Mouse (Mus musculus): Measurements from ENCODE around the gene Gm37240. TPM values are rescaled to one million over a fixed set of nuclear protein-coding genes. Genes with fewer than 3 reads are reported as not detected.
A peak's percentile ranks its signal among the peaks of the same experiment; 100 is the strongest.

Gm37240 gene
- polyA plus RNA-seq, 1 experiment from 2014 or later, result 3.3 TPM

DNA sequence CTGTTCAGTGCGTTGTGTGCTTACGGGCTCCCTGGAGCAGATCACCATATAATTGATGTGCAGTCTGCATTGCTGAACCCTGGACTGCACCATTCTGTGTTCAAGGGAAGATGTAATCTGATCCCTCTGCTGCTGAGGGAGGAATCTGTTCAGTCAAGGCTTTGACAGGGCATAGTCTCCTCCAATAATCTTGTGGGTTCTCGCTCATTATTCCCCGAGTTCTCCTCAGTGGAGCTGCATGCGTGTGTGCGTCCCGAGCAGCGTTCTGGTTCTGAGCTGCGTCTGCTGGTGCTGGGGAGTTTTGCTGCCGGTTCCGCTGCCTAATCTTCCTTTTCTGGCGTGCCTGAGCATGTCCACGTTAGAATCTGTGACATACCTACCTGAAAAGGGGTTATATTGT is 935.2 kb downstream of the Gm37240 start:
- Histone ChIP-seq H3K4me2 (replicated peaks; ENCODE audit: low read depth) (peak overlapping the region; percentile 63), H3K27me3 (replicated peaks; ENCODE audit: control insufficient read depth, insufficient read depth, low read length) (no peaks in the 10 kb centered on the region), H3K9ac (ENCODE audit: low read depth, low read length) (0 out of 2 replicates have a peak overlapping the region, but pooled peaks have one; percentile 31), H3K4me3 (ENCODE audit: low read depth, low read length) (peak overlapping the region; percentile 37), H3K36me3 (ENCODE audit: control insufficient read depth, insufficient read depth) (no peaks in the 10 kb centered on the region), H3K9me3 (ENCODE audit: control insufficient read depth) (no peaks in the 10 kb centered on the region), H3K4me1 (replicated peaks; ENCODE audit: control insufficient read depth, insufficient read depth, low read length) (no peaks in the 10 kb centered on the region), H3K27ac (ENCODE audit: low read depth, low read length) (peak overlapping the region; percentile 50; the same call in 1 of the 2 replicates)
- TF ChIP-seq CTCF (IDR thresholded peaks at IDR 0.05; ENCODE audit: low read depth), result no peak
- ATAC-seq, result peak; percentile 82
- WGBS, result 13% methylated on average over 13 of the region's 13 CpGs

DNA sequence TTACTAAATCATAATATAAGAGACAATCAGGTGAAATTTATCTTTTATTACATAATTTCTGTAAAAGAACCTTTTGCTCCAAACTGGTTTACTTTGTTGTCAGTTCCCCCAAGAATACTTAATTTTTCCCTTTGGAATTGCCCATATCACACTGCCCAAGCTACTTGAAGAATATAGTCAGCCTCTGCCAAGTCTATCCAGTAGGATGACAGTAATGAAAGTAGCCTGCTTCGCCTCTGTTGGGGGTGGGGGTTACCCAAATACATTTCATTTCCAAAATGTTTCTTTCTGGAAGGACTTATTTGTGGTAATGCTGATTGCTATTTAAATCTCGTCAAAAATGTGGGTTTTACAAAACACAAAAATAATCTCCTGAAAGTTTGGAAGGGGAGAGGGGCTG is 935.6 kb downstream of the Gm37240 start:
- no peaks in the 10 kb centered on the region for H3K9me3 ChIP-seq (ENCODE audit: control insufficient read depth)
- H3K27ac ChIP-seq (ENCODE audit: low read depth, low read length), result no peak overlapping the region
- no peak for ATAC-seq
- no peaks in the 10 kb centered on the region for H3K4me1 ChIP-seq (replicated peaks; ENCODE audit: control insufficient read depth, insufficient read depth, low read length)
- TF ChIP-seq CTCF (IDR thresholded peaks at IDR 0.05; ENCODE audit: low read depth), result no peak
- H3K36me3 ChIP-seq (ENCODE audit: control insufficient read depth, insufficient read depth), result no peaks in the 10 kb centered on the region
- peak overlapping the region; percentile 37 for H3K4me3 ChIP-seq (ENCODE audit: low read depth, low read length)
- no peaks in the 10 kb centered on the region for H3K27me3 ChIP-seq (replicated peaks; ENCODE audit: control insufficient read depth, insufficient read depth, low read length)
- WGBS, result 35% methylated on average over 2 of the region's 2 CpGs
- no peak overlapping the region for H3K9ac ChIP-seq (ENCODE audit: low read depth, low read length)
- H3K4me2 ChIP-seq (replicated peaks; ENCODE audit: low read depth), result peak overlapping the region; percentile 63

GRCm38 (mm10) chr3:84949387-84949786 is 937.9 kb downstream of the Gm37240 start:
- Histone ChIP-seq H3K27ac (ENCODE audit: low read depth, low read length) (no peak overlapping the region), H3K9me3 (ENCODE audit: control insufficient read depth) (no peaks in the 10 kb centered on the region), H3K4me1 (replicated peaks; ENCODE audit: control insufficient read depth, insufficient read depth, low read length) (no peaks in the 10 kb centered on the region), H3K4me3 (ENCODE audit: low read depth, low read length) (no peak overlapping the region), H3K36me3 (ENCODE audit: control insufficient read depth, insufficient read depth) (no peaks in the 10 kb centered on the region), H3K9ac (ENCODE audit: low read depth, low read length) (no peak overlapping the region), H3K4me2 (replicated peaks; ENCODE audit: low read depth) (no peak overlapping the region), H3K27me3 (replicated peaks; ENCODE audit: control insufficient read depth, insufficient read depth, low read length) (no peaks in the 10 kb centered on the region)
- TF ChIP-seq CTCF (IDR thresholded peaks at IDR 0.05; ENCODE audit: low read depth), result no peak
- ATAC-seq, result no peak
- WGBS, result 73% methylated on average over 4 of the region's 4 CpGs

DNA sequence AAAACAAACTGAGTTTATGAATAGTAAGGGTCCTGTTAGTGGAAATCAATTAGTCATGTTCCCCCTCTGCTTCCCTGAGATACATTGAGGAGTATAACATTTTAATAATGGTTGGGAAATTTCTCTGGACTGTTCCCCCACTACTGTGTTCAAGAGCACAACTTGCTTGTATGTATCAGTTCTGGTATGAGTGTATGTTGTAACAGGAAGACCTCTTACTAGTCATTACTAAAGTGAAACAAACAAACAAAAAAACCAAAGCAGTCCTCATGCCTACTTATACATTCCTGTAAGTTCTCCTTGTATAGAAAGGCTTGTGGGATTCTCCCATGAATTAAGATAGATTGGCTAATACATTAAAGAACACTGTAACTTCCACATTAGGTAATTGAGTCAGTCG is 940.9 kb downstream of the Gm37240 start:
- Histone ChIP-seq H3K27ac (ENCODE audit: low read depth, low read length) (no peak overlapping the region), H3K4me3 (ENCODE audit: low read depth, low read length) (no peak overlapping the region), H3K27me3 (replicated peaks; ENCODE audit: control insufficient read depth, insufficient read depth, low read length) (no peaks in the 10 kb centered on the region), H3K9ac (ENCODE audit: low read depth, low read length) (no peak overlapping the region), H3K4me1 (replicated peaks; ENCODE audit: control insufficient read depth, insufficient read depth, low read length) (no peaks in the 10 kb centered on the region), H3K4me2 (replicated peaks; ENCODE audit: low read depth) (no peak overlapping the region), H3K9me3 (ENCODE audit: control insufficient read depth) (no peaks in the 10 kb centered on the region), H3K36me3 (ENCODE audit: control insufficient read depth, insufficient read depth) (no peaks in the 10 kb centered on the region)
- no peak for TF ChIP-seq CTCF (IDR thresholded peaks at IDR 0.05; ENCODE audit: low read depth)
- WGBS, result 90% methylated on average over 1 of the region's 1 CpGs
- no peak for ATAC-seq

- Histone ChIP-seq H3K27me3 (replicated peaks; ENCODE audit: control insufficient read depth, insufficient read depth, low read length) (no peaks in the 10 kb centered on the region), H3K4me3 (ENCODE audit: low read depth, low read length) (no peak overlapping the region), H3K9me3 (ENCODE audit: control insufficient read depth) (no peaks in the 10 kb centered on the region), H3K27ac (ENCODE audit: low read depth, low read length) (no peak overlapping the region), H3K4me1 (replicated peaks; ENCODE audit: control insufficient read depth, insufficient read depth, low read length) (no peaks in the 10 kb centered on the region), H3K9ac (ENCODE audit: low read depth, low read length) (no peak overlapping the region), H3K4me2 (replicated peaks; ENCODE audit: low read depth) (no peak overlapping the region), H3K36me3 (ENCODE audit: control insufficient read depth, insufficient read depth) (no peaks in the 10 kb centered on the region)
- ATAC-seq, result no peak
- no peak for TF ChIP-seq CTCF (IDR thresholded peaks at IDR 0.05; ENCODE audit: low read depth)
- 83% methylated on average over 3 of the region's 3 CpGs for whole genome bisulfite sequencing
Observed at GRCm38 (mm10) chr3:84944933-84945332, 942.4 kb downstream of the Gm37240 start.

GRCm38 (mm10) chr3:84937360-84938355 is 949.7 kb downstream of the Gm37240 start:
- WGBS, result 57% methylated on average over 12 of the region's 12 CpGs
- no peak for TF ChIP-seq CTCF (IDR thresholded peaks at IDR 0.05; ENCODE audit: low read depth)

More at GRCm38 (mm10) chr3:84937360-84938355, 949.7 kb downstream of the Gm37240 start:
- Histone ChIP-seq H3K4me2 (replicated peaks; ENCODE audit: low read depth) (no peak overlapping the region), H3K9me3 (ENCODE audit: control insufficient read depth) (no peaks in the 10 kb centered on the region), H3K4me3 (ENCODE audit: low read depth, low read length) (no peak overlapping the region), H3K27ac (ENCODE audit: low read depth, low read length) (no peak overlapping the region), H3K4me1 (replicated peaks; ENCODE audit: control insufficient read depth, insufficient read depth, low read length) (no peaks in the 10 kb centered on the region), H3K27me3 (replicated peaks; ENCODE audit: control insufficient read depth, insufficient read depth, low read length) (no peaks in the 10 kb centered on the region), H3K9ac (ENCODE audit: low read depth, low read length) (no peak overlapping the region), H3K36me3 (ENCODE audit: control insufficient read depth, insufficient read depth) (no peaks in the 10 kb centered on the region)
- ATAC-seq, result peak; percentile 22; the same call in 1 of the 2 replicates

Measured in intestine, postnatal 0 days (tissue).